In the genomic region with DNA sequence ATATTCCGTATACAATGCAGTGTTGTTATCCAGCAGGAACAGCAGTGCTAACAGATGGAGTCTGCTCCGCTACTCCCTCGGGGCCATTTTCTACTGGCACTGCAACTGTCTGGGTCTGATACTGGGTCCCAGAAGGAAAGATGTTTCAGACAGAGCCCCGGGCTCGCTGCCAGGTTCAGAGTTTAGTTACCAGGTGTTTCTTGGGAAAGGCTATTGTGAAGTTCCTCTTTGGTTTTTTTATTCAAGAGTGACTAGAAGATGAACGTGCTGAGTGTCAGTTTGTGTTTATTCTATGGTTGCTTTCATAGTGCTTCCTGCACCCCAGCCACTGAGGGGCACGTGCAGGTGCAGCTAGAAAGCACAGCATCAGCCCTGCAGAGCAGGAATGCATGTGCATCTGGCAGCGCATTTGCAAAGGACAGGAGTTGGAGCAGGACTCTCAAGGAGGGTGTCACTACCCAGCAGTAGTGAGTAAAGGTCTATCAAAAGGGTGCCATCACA, we compare ENCODE assay signal across 10 mouse cellular contexts. TPM values are rescaled to one million over a fixed set of nuclear protein-coding genes. Genes with fewer than 3 reads are reported as not detected.
DNase-seq lines count a peak whose midpoint lies in the region; ATAC-seq lines count a peak whose summit lies in the region.
"Had no signal": no experiment of that assay in that cellular context is flagged by ENCODE, and none has a peak within 500 bp of the region (broad histone marks: within the 10 kb centered on the region; RNA-seq: fewer than 3 reads in every experiment).

No protein-coding gene starts in this region.

- H3K4me3 ChIP-seq in midbrain, embryonic 12.5 days: no peak overlapping the region
- H3K4me3 ChIP-seq in midbrain, embryonic 10.5 days: no peak overlapping the region
- H3K4me3 ChIP-seq in intestine, embryonic 16.5 days (ENCODE audit: low read length): no peak overlapping the region
- H3K4me3 ChIP-seq: heart, embryonic 13.5 days had no signal

- H3K9me3 ChIP-seq in midbrain, embryonic 12.5 days: no peaks in the 10 kb centered on the region
- H3K9me3 ChIP-seq in midbrain, embryonic 10.5 days (replicated peaks): no peaks in the 10 kb centered on the region
- no peaks in the 10 kb centered on the region for H3K9me3 ChIP-seq in intestine, embryonic 16.5 days (ENCODE audit: control insufficient read depth, low read length)
- H3K9me3 ChIP-seq: heart, embryonic 13.5 days had no signal

- H3K4me2 ChIP-seq in midbrain, embryonic 12.5 days (replicated peaks): no peak overlapping the region
- H3K4me2 ChIP-seq in intestine, embryonic 16.5 days (ENCODE audit: low read depth, low read length): no peak overlapping the region
- H3K4me2 ChIP-seq: heart, embryonic 13.5 days had no signal

- intact Hi-C loops in heart, postnatal 10 days (cut with DNase I): no loop called here

- DNase-seq in adrenal gland, postnatal 10 days: peak; percentile 57
- no peak for DNase-seq in adrenal gland, postnatal 36 days
- no peak for DNase-seq in midbrain, embryonic 10.5 days (ENCODE audit: low spot score)
- peak; percentile 45 to 51 for DNase-seq in heart, postnatal 10 days
- DNase-seq in thymus, postnatal 10 days (ENCODE audit: low spot score in 2 of 2): peak; percentile 62 to 72
- DNase-seq in cerebellum, adult 9-10 months: no peak
- DNase-seq: liver, postnatal 0 days had no signal

- H3K9ac ChIP-seq in midbrain, embryonic 12.5 days (replicated peaks): no peak overlapping the region
- H3K9ac ChIP-seq in intestine, embryonic 16.5 days (ENCODE audit: low read depth, low read length): no peak overlapping the region
- H3K9ac ChIP-seq: heart, embryonic 13.5 days; liver, postnatal 0 days had no signal

- H3K4me1 ChIP-seq in midbrain, embryonic 12.5 days: no peaks in the 10 kb centered on the region
- peaks cover 9% of the 10 kb centered on the region; the same call in 1 of the 2 replicates for H3K4me1 ChIP-seq in midbrain, embryonic 10.5 days
- H3K4me1 ChIP-seq in intestine, embryonic 16.5 days (ENCODE audit: control insufficient read depth, insufficient read depth, low read length): no peaks in the 10 kb centered on the region

- H3K27me3 ChIP-seq in midbrain, embryonic 12.5 days: no peaks in the 10 kb centered on the region
- H3K27me3 ChIP-seq in midbrain, embryonic 10.5 days (ENCODE audit: low read depth, poor library complexity, severe bottlenecking): peaks cover 16% of the 10 kb centered on the region
- no peaks in the 10 kb centered on the region for H3K27me3 ChIP-seq in intestine, embryonic 16.5 days (replicated peaks; ENCODE audit: control insufficient read depth, insufficient read depth, low read length)
- H3K27me3 ChIP-seq: heart, embryonic 13.5 days had no signal

- H3K36me3 ChIP-seq in midbrain, embryonic 12.5 days: no peaks in the 10 kb centered on the region
- no peaks in the 10 kb centered on the region for H3K36me3 ChIP-seq in midbrain, embryonic 10.5 days
- no peaks in the 10 kb centered on the region for H3K36me3 ChIP-seq in intestine, embryonic 16.5 days (ENCODE audit: control insufficient read depth, insufficient read depth, low read length)
- H3K36me3 ChIP-seq: heart, embryonic 13.5 days had no signal

- 0 out of 2 replicates have a peak, but pooled peaks have one; percentile 65 for ATAC-seq in midbrain, embryonic 12.5 days (ENCODE audit: low FRiP score, low read depth)
- no peak for ATAC-seq in intestine, embryonic 16.5 days
- ATAC-seq: liver, postnatal 0 days had no signal

- H3K27ac ChIP-seq in midbrain, embryonic 12.5 days (replicated peaks): no peak overlapping the region
- no peak overlapping the region for H3K27ac ChIP-seq in midbrain, embryonic 10.5 days (replicated peaks)
- H3K27ac ChIP-seq in intestine, embryonic 16.5 days (ENCODE audit: low read length): no peak overlapping the region
- H3K27ac ChIP-seq: heart, embryonic 13.5 days had no signal

- 71% methylated on average over 8 of the region's 8 CpGs for WGBS in midbrain, embryonic 12.5 days
- 79% methylated on average over 8 of the region's 8 CpGs for WGBS in midbrain, embryonic 10.5 days
- WGBS in intestine, embryonic 16.5 days: 59% methylated on average over 8 of the region's 8 CpGs

RNA-seq across cellular contexts. Expression of gene Slc38a6, which starts 47.5 kb away (rescaled TPM):
- total RNA-seq in adrenal gland, postnatal 10 days (2021): 10 to 100 TPM in 1 of 2 experiments, 1 to 10 TPM in 1; 7.3 to 13.9 TPM
- 1 to 10 TPM; 4.7 to 6.2 TPM for total RNA-seq in adrenal gland, postnatal 36 days (2021)
- 9.4 and 9.5 TPM in 2 replicates for polyA plus RNA-seq in midbrain, embryonic 12.5 days (2016; fragmentation: Nextera tagmentation; extraction: Ambion mirVana)
- polyA plus RNA-seq in midbrain, embryonic 10.5 days (2016; fragmentation: Nextera tagmentation; extraction: Ambion mirVana): 7.0 and 9.7 TPM in 2 replicates
- total RNA-seq in heart, postnatal 10 days (2021): 1 to 10 TPM; 6.0 to 6.8 TPM
- polyA plus RNA-seq in intestine, embryonic 16.5 days (2015; fragmentation: Nextera tagmentation; extraction: Ambion mirVana): 7.7 and 11.3 TPM in 2 replicates

RNA-seq across cellular contexts. Expression of gene Trmt5, which starts 47.6 kb away (rescaled TPM):
- total RNA-seq in adrenal gland, postnatal 10 days (2021): 10 to 100 TPM in 1 of 2 experiments, 1 to 10 TPM in 1; 9.9 to 17.5 TPM
- total RNA-seq in adrenal gland, postnatal 36 days (2021): 10 to 100 TPM; 11.3 to 11.6 TPM
- polyA plus RNA-seq in midbrain, embryonic 12.5 days (2016; fragmentation: Nextera tagmentation; extraction: Ambion mirVana): 16.8 and 17.8 TPM in 2 replicates
- 18.6 and 22.6 TPM in 2 replicates for polyA plus RNA-seq in midbrain, embryonic 10.5 days (2016; fragmentation: Nextera tagmentation; extraction: Ambion mirVana)
- total RNA-seq in heart, postnatal 10 days (2021): 10 to 100 TPM; 43.0 to 44.7 TPM
- 13.0 and 16.4 TPM in 2 replicates for polyA plus RNA-seq in intestine, embryonic 16.5 days (2015; fragmentation: Nextera tagmentation; extraction: Ambion mirVana)

Comparison
In these comparisons a context has a peak if more than half of its experiments do, and no peak if none do; other contexts are left out.
1. DNase-seq: peak in adrenal gland, postnatal 10 days (single experiment), heart, postnatal 10 days (2 of 2) and thymus, postnatal 10 days (2 of 2); none in adrenal gland, postnatal 36 days (0 of 2), midbrain, embryonic 10.5 days (single experiment) and cerebellum, adult 9-10 months (single experiment).